Mouse (Mus musculus): ENCODE data around the gene Gm5868. TPM values are rescaled to one million over a fixed set of nuclear protein-coding genes. Genes with fewer than 3 reads are reported as not detected.
"Not testable (repeated sequence)": the region's sequence is repeated elsewhere in the genome, so short reads cannot be mapped to it uniquely, and the experiment has no call there.

Gene Gm5868
- not detected in 2 replicates for polyA plus RNA-seq (2015; fragmentation: Nextera tagmentation; extraction: Ambion mirVana)

DNA sequence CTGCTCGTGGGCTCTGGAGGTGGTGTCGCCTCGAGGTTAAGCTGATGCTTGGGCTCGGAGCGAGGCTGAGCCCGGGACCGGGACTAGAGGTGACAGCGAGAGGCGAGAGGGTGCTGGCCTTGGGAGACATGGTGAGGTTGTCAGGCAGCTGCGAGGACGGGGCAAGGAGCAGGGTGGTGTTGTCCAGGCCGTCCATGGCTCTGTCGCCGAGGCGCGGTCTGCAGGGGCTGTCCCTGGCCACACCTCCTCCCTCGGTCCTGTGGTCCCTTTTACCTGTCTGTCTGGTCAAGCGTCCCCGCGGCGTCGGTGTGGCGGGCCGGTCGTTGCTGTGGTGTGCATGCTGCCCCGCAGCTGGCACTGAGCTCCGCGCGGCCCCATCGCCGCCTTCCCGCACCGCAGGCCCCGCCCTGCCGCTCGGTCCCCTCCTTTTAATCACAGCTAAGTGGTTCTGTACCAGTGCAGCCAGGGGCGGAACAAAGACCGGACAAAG, at the start of gene Gm5868:
TSS of gene Gm5868 (minus strand) at position 360 of the 490 bp plus-strand sequence.
- no peak for DNase-seq (ENCODE audit: low spot score)

DNA sequence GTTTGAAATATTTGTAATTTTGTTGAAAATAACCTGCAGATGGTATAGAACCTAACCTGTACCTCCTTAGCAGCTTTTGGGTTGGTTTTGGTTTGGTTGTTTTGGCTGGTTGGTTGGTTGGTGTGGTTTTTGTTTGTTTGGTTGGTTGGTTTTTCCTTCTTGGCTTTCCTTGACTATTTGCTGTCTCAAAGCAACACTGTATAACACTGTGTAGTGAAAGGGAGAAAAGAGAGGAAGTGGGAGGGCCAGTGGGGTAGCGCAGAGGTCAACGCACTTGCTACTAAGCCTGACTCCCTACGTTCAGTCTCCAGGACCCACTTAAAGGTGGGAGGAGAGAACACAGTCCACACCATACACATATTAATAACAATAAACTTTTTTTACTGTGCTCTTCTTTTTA, 49.2 kb upstream of the Gm5868 start:
- peak; percentile 41 for DNase-seq (ENCODE audit: low spot score)

DNA sequence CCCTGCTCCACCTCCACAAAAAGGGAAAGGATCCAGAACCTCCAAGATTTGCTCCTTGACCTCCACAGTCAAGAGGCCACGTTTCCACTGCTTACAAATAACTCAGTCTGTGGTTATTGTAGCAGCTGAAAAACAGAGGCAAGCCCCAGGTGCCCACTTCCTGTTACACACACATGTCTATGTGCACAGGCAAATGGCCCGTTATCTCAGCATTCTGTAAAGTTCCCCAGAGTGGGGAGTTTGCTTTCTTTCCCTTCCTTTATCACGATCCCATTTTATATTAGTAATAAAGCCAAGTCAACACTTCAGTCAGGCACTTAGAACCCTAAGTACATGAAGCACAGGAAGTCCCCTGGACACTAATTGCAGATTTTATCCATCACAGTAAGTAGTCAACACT, 48.8 kb upstream of the Gm5868 start:
- peak; percentile 83 for DNase-seq (ENCODE audit: low spot score)

DNA sequence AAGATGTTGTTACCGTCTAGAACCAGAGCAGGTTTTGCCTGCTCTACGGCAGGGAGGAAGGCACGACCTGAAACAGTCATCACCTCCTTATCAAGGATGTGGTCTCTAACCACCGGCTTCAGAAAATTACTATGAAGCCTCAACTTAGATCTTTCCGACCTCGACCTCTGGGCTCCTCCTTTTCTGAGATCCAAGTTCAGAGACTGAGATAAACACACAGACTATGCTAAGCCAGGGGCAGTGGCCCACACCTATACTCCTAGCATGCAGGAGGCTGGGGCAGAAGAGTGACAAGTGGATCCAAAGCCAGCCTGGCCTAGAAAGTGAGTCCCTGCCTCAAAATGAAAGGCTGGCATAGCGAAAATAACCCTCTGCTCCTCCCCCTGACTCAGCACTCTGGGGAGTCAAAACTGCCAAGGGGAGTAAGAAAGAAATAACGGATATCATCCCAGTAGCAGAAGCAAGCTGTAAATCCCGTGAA, 47.5 kb upstream of the Gm5868 start:
- peak; percentile 94 for DNase-seq (ENCODE audit: low spot score)

DNA sequence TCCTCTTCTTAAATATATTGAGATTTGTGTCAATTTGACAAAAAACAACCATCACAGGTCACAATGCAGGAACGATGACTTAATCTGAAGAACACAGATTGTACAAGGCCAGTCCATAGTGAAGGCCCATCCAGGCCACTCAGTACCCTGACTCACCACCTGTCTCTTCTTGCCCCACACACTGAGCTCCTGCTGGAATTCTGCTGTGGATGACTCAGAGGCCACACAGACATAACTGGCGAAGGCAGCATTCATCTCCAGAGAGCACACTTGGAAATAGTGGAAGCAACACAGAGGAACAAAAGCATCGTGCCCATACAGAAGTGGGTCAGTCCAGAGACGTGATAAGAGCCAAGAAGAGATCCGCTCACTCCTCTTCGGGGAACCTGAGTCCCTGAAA, 42.7 kb upstream of the Gm5868 start:
- no peak for DNase-seq (ENCODE audit: low spot score)

DNA sequence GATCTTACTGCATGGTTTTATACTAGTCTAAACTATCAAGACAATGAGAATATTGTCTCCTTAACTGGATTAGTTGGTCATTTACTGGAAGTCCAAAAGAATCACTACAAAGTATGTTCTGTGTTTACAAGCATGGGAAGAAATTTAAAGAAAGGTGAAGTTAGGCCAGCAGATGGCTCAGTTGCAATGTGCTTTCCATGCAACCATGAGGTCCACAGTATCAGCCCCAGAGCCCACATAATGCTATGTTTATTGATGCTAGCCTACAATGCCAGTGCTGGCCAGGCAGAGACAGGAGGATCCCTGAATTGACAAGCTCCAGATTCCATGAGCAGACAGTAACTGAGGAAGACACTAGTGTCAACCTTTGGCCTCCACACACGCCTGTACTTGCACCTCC, 33.7 kb upstream of the Gm5868 start:
- peak; percentile 7 for DNase-seq (ENCODE audit: low spot score)

DNA sequence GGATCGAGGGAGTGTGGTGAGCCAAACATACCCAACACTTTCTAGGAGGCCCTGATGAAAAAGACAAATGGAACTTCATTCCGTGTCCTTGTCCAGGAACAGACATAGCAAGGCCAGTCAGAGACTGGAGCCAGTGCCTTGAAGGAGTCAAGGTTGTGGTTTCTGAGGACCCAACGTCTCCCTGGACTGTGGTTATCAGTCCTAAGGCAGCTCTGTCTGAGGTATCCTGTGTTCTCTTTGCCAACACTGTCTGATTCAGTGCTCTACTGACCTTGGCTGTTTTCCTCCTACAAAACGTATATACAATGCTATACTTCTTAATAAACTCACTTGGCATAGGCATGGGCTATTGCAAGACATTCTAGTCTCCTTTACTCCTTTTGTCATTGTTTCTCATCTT, 30.1 kb upstream of the Gm5868 start:
- no peak for DNase-seq (ENCODE audit: low spot score)

DNA sequence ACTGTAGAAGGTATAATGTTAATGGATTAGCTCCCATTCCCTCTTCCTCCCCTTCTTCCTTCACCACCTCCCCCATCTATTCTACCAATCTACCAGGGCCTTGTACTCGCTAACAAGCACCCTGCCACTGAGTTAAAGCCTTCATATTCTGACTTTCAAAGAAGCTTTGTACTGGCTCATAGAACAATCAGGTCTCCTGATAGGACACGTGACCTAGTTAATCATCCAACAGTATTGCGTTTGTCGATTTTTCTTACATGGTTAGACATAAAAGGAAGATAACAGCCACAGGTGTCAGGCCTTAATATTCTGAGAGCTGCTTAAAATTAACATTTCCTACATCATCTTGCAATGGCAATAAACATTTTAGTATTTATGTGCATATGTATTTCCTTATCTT, 15.8 kb upstream of the Gm5868 start:
- no peak for DNase-seq (ENCODE audit: low spot score)

DNA sequence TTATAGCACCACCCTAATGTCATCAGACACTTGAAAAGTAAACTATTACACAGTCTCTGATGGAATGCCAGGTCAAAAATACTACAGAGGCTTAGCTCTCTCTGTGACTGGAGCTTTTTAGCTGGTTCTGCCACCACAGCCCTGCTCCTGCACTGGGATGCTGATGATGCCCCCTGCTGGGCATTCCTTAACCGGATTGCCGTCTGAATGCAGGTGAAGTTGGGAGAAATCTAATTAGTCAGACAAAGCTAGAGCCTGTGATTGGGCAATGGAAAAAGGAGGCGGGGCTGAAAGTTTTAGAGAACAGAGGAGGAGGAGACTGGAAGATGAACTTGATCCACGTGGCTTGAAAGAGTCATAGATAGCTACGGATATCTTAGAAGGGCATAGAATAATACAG, 13.7 kb upstream of the Gm5868 start:
- peak; percentile 57 for DNase-seq (ENCODE audit: low spot score)

DNA sequence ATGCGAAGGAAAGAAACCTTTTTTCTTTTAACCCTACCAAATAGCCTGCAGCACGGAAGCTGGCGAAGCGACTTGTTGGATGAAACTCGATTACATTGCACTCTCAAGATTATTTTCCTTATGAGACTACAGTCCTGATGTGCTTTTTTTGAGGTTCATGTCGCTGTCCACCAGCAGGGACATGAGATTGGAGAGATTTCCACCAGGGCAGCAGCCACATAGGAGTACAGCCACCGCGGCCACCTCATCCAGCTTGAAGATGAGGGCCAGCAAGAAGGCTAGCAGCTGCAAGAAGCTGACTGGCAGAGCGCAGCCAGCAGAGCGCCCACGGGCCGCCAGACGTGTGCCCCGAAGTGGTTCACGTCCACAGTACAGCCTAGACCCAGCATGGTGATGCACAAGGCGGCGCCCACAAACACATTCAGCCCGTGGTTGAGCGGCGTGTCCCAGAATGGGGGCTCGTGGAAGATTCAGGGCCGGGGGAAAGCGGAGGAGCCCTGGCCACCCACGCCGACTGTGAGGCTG, 622 bp downstream of the Gm5868 start:
- not testable (repeated sequence) for DNase-seq (ENCODE audit: low spot score)

DNA sequence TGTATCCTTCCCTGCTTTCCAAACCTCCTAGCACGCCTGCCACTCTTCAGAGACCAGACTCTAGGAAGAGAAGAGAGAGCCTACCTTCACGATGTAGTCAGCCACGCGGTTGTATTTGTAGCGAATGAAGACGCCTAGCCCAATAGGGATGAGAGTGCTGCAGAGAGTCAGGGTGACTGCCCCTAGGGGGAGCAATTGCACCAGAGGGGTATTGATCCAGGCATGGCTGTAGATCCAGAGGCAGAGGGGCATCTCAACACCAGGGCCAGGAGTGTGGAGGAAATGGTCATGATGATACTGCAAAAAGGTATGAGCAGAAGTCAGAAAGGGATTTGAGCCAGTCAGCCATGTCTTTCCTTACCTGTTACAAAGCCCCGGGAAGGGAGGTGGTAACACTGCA, 1.2 kb downstream of the Gm5868 start:
- DNase-seq (ENCODE audit: low spot score) = peak; percentile 35

DNA sequence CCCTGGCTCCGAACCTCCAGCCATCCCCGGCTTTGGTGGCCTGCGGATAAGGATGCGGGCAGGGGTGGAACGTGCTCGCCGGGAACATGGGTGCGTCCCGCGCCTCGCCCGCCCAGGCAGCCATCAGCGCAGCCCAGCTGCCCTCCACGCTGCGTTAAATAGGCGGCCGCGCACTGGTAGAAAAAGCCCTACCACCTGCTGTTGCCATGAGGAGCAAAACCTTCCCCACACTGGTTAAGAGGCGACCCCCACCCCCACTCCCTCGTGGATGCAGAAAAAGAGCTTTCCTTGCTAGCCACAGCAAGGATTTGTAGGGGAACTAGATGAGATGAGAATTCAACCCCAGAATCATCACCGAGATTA, 6.4 kb downstream of the Gm5868 start, which contains the start of gene Zar1:
TSS of gene Zar1 (minus strand) at position 285 of the 363 bp plus-strand sequence.
- DNase-seq (ENCODE audit: low spot score) = not testable (repeated sequence)

DNA sequence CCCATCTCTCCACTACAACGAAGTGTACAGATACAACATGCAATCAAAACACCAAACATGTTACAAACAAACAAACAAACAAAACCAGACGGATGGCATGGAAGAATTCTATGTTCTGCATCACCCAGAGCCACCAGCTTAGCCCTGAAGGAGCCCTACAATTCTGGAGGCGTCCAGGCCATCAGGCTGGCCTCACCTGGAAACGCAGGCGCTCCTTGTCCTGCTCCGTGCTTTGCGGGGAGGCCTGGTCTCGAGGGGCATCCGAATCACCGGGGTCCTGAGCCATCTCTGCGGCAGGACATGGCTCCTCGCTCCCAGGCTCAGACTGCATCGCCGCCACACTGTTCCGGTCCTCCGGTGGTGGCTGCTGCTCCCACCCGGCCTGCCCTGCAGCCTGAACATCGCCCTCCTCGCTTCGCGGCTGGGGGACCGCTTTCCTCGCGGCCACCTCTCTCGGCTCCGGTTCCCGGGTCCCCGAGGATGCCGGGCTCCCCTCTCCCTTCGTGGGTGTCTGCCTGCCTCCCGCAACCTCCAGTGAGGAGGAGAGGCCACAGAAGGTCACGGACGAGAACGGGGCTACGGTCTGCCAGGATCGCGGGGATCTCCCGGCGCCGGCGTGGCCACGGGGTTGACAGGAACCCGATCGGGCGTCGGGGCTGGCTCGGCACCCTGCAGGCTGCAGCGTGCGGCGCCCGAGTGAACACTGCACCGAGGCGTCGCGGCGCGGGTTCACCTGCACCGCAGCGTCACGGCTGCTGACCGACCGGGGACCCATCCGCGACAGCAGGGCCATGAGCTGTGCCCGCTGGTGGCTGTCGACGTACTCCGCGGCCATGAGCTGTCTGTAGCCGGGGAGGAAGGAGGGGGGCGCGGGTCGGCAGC, 7.0 kb downstream of the Gm5868 start:
- peak; percentile 14 for DNase-seq (ENCODE audit: low spot score)

DNA sequence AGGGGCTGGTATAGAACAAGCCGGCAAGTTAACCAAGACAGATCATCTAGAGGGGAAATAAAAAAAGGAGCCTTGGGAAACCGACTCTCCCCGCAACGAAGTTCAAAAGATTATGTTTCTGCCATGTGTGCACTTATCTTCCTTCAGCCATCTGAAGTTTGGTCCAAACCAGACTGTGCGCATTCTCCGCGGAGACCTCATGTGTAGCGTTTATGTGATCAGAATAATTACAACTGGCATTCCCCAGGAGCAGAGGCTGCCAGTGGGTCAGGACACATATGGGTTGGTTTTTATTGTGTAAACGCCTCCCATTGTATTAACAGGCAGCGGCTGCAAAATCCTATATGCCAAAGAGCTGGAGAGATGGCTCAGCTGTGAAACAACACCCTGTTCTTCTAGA, 7.8 kb downstream of the Gm5868 start:
- not testable (repeated sequence) for DNase-seq (ENCODE audit: low spot score)

DNA sequence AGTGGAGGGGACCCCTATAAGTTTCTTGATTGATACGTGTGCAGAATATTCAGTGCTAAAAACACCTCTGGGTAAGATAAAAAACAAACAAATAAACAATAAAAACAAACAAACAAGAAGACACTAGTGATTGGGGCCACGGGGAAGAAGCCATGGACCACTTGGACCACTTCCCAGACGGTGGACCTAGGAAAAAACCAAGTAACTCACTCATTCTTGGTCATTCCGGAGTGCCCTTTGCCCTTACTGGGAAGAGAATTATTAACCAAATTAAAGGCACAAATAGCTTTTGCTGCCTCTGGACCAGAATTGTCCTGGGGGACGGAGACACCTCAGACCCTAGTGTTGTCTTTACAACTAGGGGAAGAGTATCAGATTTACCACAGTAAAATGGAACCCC, 21.7 kb downstream of the Gm5868 start:
- DNase-seq (ENCODE audit: low spot score) = no peak

DNA sequence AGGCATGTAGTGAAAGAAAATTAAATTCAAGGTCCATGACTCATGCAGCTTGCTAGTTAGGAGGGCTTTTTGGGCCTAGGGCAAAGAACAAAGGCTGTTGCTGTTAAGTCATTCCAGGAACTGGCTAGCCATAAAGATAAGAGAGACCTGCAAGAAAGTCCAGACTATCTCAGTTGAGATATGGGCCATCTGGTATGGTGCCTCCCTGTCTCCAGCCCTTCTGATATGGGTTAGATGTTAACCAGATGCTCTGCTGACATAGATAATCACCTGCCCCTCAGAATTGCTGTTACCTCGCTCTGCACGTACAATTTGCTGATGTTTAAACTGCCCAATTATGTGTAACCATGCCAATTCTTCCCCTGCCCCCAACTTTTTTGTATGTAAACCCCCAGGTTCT, 24.2 kb downstream of the Gm5868 start:
- DNase-seq (ENCODE audit: low spot score) = not testable (repeated sequence)

DNA sequence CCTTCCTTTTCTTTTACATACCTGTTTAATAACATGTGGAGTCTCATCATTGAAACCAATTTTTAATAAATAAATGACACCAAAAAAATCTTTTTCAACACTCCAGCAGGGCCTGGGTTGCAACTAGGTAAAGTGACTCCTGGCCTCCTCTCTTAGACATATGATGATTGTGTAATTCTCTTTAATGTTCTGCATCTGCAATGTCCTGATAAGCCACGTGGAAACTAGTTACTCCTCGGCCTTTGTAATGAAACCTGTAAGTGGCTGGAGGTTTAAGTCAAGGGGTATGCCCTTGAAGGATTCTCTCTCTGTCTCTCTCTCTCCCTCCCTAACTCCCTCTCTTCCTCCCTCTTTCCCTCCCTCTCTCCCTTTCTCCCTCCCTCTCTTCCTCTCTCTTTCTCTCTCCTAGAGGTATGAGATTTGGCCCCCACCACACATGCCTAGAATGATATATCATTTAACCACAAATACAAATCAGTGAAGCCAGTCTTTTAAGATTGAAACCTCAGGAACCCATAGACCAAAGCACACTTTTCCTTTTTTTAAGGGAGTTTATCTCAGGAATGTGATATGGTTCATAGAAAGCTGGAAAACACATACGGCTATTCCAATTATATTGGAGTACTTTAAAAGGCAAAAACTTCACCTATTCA, 26.2 kb downstream of the Gm5868 start:
- DNase-seq (ENCODE audit: low spot score) = no peak

DNA sequence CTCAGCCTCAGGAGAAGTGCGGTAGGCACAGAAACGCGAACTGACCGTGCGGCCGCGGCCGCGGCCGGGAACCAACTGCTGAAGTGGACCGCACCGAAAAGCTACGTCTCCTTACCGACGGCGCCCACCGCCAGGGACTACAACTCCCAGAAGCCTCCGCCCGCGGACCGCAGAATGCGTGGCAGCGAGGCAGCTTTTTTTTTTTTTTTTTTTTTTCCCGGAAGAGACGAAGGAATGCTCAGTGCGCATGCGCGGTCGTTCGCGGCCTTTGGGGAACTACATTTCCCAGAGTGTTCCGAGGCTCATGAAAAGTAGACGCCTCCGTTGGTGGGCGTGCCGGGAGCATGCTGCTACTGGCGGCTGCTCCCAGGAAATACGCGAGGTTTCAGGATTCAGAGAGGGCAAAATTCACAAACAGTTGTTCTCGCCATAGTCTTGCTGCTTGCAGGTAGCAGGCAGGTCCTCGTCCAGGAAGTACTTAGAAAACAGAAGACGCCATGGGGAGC, 27.8 kb downstream of the Gm5868 start, which contains the start of gene Nfxl1:
TSS of gene Nfxl1 (minus strand) at position 141 of the 506 bp plus-strand sequence.
- DNase-seq (ENCODE audit: low spot score) = peak; percentile 97

DNA sequence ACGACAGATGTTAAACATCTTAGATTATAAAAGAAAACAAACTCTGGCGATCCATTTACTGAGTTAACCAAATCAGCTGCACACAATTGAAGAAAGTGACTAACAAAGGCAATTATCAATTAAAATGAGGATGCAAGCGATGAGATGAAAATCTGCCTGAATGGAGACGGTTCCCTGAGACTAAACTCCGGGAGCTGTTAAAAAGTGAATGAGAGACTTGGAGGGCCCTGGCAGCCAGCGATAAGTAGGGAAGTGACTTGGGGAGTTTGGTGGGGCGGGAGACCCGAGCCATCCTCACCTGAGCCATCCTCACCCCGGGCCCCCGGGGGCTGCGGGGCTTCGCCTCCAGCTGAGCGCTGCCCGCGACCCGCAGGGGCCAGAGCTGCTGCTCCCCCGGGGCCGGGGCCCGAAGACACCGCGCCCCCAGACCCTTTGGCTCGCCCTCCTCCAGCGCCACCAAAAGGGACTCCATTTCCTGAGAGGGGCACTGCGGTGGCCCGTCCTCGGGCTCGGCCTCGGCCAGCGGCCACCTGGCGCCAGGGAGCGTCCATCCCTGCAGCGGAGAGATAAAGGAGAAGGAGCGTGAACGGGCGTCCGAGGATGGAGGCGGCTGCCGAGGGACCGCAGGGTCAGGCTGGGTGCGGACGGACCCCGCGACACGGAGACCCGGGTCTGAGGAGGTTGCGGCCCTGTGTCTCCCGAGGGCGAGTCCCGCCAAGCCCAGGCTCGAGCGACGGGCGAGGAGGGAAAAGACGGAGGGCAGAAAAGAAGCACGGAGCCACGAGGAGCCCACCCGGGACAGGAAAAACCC, 28.4 kb downstream of the Gm5868 start:
- DNase-seq (ENCODE audit: low spot score) = peak; percentile 11

DNA sequence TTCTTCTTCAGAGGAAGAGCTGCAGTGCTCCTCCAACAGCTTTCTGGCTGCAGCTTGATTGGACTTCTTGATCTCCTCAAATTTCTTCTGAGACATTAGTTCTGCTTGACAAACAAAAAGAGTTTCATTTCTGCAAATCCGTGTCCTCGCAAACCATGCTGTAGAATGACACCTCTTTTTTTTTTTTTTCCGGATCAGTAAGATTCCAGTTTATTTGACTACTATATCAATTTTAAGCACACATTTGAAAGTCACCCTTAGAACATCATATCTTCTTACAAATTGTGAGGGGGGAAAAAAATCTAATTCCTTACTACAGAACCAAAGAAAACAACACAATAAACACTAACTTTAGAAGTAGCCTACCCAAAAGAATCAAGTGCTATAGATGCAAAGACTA, 31.1 kb downstream of the Gm5868 start:
- no peak for DNase-seq (ENCODE audit: low spot score)

DNA sequence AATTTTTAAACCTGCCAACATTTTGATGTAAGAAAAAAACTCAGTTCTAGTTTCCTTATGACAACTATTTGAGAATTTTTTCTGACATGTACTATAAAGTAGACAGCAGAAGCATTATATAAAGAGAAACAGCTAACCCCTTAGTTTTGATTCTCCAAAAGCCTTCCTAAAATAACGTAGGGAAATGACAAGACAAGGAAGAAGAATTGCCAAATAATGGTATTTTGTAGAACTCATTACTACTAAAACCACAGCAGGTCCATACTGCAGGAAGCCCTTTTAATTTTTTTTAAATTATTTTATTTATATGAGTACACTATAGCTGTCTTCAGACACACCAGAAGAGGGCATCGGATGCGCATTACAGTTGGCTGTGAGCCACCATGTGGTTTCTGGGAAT, 36.1 kb downstream of the Gm5868 start:
- DNase-seq (ENCODE audit: low spot score) = no peak
